Mouse (Mus musculus) kidney, postnatal 10 days (tissue): Measurements from ENCODE around the gene Batf2.
"Not testable (repeated sequence)": the region's sequence is repeated elsewhere in the genome, so short reads cannot be mapped to it uniquely, and the experiment has no call there.

Source experiments
- DNase-seq: peaks from one replicate; pipeline ENCODE4 v3.0.0; 2021; ENCODE audit warnings: mixed read lengths

Gene Batf2

DNA sequence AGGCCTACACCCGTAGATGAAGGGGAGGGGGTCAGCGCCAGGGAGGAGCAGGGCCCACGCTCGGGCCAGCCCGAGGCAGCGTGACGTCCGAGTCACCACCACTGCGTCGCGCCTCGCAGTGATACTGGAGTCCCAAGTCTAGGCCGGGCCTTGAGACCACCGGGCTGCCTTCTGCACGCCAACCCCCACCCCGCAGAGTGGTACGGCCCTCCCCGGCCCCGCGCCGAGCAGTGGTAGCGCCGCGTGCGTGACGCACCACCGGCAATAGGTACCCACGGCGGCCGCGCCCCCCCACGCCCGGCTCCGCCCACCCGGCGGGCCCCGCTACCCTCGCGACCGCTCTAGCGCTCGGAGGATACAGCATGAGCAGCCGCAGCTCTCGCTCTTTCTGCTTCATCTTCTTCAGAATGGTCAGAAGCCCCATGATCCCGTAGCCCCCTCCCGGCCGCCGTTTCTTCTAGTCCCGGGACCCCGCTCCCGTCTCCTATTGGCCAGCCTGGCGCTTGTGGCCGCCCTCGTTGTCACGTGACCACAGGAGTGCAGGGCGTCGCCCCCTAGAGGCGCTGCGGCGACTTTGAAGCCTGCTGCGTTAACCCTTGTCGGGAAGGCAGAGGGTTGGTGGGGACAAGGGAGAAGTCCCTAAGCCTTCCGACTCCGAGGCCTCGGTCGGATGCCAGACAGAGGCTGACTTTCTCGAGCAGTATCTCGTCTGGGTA, at the start of gene Batf2:
Gene Batf2, plus strand, starts transcription at position 306 of the 716 bp plus-strand sequence.
- DNase-seq = peak; percentile 95

DNA sequence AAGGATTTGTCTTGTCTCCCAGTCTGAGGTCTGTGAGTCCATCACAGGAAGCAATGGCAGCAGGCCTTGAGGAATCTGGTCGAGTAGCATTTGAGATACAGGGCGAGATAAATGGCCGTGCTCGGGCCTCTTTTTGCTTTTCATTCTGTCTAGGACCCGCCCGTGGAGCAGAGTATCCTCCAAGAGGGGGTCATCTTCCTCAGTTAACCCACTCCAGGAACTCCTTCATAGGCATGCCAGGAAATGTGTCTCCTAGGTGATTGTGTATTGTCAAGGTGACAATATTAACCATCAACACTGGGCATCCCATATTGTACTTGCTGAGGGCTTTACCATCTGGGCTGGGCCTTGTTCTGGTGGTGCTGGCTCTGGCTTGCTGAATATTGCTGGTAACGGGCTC, 46.7 kb upstream of the Batf2 start, which contains the start of gene AC131692.1:
Gene AC131692.1, plus strand, starts transcription at position 301 of the 400 bp plus-strand sequence.
- DNase-seq = no peak

DNA sequence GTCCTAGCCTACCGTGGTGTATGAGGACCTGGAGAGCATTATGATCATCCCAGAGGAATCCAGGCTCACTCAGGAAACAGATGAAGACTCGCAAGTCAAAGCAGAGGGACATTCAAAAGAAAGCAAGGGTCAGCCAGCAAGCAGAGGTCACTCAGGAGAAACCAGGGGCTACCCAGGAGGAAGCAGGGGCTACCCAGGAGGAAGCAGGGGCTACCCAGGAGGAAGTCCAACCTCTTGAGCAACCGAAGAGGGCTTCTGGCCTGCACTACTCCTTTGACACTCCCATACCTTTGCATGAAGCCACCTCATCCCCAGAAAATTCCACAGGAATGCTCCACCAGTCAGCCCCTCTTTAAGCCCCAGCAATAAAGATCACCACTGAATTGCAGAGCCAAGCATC, 42.9 kb upstream of the Batf2 start:
- DNase-seq = peak; percentile 46

DNA sequence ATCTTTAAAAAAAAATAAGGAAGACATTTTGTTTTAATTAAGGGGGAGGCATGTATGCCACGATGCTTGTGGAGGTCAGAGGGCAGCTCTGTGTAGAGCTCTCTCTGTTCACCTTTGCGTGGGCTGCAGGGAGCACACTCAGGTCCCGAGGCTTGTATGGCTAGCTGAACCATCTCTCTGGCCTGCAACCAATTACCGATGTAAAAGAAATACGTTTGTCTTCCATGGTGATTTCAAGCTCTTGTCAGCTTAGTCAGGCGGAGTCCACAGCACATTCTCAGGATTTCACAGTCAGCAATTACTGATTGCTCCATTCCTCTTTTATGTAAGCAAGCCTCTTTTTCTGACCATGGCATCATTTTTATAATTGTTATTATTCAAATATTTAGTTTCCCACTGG, 39.6 kb upstream of the Batf2 start:
- DNase-seq = no peak

DNA sequence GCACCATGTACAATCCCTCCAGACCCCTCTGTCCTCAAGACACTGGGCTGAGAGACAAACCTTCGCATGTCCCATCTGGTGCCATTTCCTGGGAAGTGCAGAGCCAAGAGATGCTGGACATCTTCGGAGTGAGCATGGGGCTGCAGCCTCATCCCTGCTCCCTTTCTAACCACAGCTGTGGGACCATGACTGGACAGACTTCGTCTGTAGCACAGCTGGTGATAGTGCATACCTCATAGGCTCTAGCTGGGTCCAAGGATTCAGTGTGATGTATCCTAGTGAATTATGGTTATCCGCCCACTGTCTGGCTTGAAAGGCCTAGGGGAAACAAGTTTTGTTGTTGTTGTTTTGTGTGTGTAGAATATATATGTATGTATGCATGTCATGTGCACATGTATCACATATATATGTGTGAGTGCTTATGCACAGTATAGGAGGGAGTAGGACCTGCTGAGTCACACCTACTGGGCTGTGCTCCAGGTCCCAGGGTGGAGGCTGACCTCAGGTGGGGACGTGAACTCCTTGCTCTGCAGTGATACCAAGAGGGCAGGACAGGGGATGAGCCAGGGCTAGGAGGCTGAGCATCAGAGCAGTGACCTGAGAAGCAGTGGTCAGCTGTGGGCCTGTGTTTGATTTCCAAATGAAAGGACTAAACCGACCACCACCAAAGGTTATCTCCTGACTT, 38.5 kb upstream of the Batf2 start:
- DNase-seq = no peak

DNA sequence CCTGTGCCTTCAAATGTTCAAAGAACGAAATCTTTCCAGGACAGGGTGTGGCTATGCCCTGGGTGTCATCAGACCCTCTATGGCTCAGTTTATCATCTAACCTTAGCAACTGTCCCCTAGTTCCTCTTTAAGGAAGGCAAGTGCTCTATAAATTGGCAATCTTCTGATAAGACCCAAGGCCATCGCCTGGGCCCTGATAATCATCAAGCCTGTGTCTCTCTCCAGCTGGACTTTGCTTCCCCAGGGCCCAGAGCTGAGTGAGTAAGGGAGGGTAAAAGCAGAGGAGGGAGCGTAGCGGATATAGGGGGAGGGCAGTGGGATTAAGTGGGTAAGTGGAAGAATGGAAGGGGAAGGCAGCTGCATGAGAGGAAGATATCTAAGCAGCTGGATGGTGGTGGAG, 36.3 kb upstream of the Batf2 start:
- no peak for DNase-seq

DNA sequence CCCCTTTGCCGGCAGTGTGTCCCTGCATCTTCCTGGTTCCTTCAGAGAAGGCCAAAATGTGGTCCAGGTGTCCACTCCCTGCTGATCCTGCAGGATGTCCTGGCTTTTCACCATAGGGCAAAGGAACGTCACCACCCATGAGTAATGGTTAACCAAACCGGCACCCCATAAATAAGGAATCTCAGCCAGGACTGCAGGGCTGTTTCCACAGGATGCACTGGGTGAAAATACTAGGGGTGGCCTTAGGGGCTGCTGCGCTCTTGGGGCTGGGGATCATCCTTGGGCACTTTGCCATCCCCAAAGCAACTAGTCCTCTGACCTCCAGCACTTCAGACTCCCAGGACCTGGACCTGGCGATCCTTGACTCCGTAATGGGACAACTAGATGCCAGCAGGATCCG, 35.2 kb upstream of the Batf2 start, which contains the start of gene Naaladl1:
Gene Naaladl1, plus strand, starts transcription at position 197 of the 400 bp plus-strand sequence.
- no peak for DNase-seq

- DNase-seq = no peak
Measured at GRCm38 (mm10) chr19:6113116-6113515, 27.7 kb upstream of the Batf2 start.

- DNase-seq = no peak
Measured at GRCm38 (mm10) chr19:6116113-6116850, 24.5 kb upstream of the Batf2 start.

- DNase-seq = no peak
Measured at GRCm38 (mm10) chr19:6117346-6117985, 23.3 kb upstream of the Batf2 start.

DNA sequence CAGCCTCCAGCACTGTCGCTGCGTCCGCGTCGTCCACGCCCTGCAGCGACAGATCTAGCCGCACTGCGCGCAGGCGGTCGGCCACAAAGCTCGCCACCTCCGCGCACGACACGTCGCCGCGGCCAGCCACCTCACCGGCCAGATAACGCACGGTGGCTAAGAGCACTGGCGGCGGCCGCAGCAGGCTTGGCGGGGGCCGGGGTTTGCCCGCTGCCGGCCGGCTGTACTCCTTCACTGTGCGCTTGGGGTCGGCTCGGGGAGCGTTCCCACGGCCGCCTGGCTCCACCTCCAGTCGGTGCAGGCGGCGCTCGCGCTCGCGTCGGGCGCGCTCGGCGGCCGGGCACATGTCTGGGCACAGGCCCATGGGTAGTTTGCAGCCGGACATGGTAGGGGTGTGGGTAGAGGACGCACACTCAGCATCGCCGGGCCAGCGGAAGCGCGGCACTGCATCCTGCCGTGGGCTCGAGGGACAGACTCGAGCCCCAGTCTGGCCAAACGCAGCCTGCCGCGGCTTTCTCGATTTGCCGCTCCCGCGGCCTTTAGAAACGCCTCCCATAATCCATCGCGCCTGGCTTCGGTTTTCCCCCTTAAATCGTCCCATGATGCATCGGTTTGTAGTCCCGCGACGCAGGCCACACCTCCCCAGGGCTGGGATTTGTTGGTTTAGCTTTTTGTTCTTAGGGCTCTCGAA, 22.7 kb upstream of the Batf2 start, which contains the start of gene Sac3d1:
Gene Sac3d1, minus strand, starts transcription at position 665 of the 691 bp plus-strand sequence.
- DNase-seq = peak; percentile 92

GRCm38 (mm10) chr19:6118677-6119185, 22.1 kb upstream of the Batf2 start:
- peak; percentile 45 for DNase-seq

DNA sequence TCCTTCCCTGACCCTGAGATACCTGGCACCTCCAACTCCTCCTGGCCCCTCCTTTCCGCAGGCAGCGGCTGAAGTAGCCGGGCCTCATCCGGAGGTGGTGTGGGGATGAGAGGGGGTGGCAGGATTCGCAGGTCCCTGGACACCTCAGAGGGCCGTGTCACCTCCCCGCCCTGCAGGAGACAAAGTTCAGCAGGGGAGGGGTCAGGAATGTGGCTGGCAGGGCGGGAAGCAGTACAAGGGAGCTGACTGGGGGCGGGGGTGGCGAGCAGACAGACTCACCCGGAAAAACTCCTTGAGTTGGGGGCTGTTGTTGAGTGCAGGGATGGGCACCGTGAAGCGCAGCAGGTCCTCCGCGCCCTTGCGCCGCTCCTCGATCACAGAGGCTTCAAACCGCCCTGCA, 19.0 kb upstream of the Batf2 start:
- peak; percentile 46 for DNase-seq

DNA sequence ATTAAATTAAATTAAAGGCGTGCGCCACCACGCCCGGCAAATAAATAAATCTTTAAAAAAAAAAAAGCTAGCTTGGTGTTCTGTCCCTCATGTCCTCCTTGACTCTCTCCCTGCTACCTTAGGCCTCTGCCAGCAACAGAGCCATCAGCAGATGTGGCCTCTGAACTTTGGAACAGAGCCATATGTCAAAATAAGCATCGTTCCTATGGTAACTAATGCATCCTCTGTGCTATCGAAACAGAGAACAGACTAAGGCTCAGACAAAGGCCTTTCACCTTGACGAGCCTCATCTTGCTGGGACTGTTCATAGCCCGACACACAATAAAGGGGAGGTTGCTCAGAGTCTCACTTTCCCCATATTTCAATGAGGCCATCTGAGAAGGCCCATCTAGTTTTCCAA, 17.5 kb upstream of the Batf2 start:
- no peak for DNase-seq

GRCm38 (mm10) chr19:6124898-6125297, 15.9 kb upstream of the Batf2 start:
- DNase-seq = no peak

DNA sequence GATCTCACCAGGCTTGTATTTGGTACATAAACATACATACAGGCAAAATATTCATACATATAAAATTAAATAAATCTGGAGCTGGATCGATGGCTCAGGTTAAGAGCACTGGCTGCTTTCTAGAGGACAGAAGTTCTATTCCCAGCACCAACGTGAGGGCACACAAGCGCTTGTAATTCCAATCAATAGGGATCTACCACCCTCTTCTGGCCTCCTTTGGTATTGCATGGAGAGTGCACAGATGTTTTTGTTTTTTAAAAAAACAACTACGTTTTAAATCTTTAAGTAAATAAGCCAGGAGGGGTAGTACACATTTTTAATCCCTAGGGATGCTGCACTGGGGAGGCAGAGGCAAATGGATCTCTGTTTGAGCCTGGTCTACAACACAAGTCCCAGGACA, 14.5 kb upstream of the Batf2 start:
- DNase-seq = peak; percentile 75

GRCm38 (mm10) chr19:6126789-6127580, 13.8 kb upstream of the Batf2 start:
- no peak for DNase-seq

- peak; percentile 97 for DNase-seq
Measured at GRCm38 (mm10) chr19:6127760-6128341, 12.9 kb upstream of the Batf2 start, which contains the start of gene Snx15. Gene Snx15, minus strand, starts transcription at chr19:6128304.

DNA sequence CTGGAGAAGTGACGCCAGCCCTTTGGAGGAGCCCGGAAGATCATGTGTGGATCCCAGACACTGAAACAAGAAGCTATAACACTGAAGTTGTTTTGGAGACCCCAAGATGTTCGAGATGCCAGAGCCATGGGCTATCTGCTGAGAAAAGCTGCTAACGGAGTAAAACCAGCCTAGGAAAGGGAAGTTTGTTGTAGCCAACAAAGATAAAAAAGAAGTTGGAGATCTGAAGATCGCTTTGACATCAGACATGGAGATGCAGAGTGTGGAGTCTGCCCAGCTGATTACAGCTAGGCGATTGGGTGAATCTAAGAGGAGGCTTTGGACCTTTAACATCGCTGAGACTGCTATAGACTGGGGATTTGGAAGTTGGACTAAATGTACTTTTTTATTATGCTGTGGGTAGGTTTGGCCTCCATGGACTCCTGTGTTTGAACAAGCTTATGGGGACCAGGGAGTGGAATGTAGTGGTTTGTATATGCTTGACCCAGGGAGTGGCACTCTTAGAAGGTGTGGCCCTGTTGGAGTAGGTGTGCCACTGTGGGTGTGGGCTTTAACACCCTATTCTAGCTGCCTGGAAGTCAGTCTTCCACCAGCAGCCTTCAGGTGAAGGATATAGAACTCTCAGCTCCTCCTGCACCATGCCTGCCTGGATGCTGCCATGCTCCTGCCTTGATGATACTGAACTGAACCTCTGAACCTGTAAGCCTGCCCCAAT, 10.2 kb upstream of the Batf2 start:
- not testable (repeated sequence) for DNase-seq
